Mouse (Mus musculus) midbrain, embryonic 16.5 days (tissue): Measurements from ENCODE around the gene Gm3417. TPM values are rescaled to one million over a fixed set of nuclear protein-coding genes. Genes with fewer than 3 reads are reported as not detected.

ENCODE experiments used
- ATAC-seq: fragments of 200-750 bp; cut with Nextera tagmentation; 2 replicates; pipeline ENCODE4 v1.8.0; 2017; ENCODE audit warnings: moderate TSS enrichment
- H3K27ac ChIP-seq: fragments of 300-500 bp; sonication (generic); 2 replicates; pipeline ENCODE4 v1.5.1; 2014; ENCODE audit warnings: mild to moderate bottlenecking, low read length, mixed read lengths
- H3K27me3 ChIP-seq: fragments of 300-500 bp; sonication (generic); 2 replicates; pipeline ENCODE4 v1.6.1; 2014; ENCODE audit warnings: low read depth, low read length, mixed read lengths; ENCODE audit not compliant: control insufficient read depth, insufficient read depth
- H3K36me3 ChIP-seq: fragments of 300-500 bp; sonication (generic); 2 replicates; pipeline ENCODE4 v1.6.1; 2014; ENCODE audit warnings: mild to moderate bottlenecking, low read length, moderate library complexity, mixed read lengths; ENCODE audit not compliant: control insufficient read depth, insufficient read depth
- H3K4me1 ChIP-seq: fragments of 300-500 bp; sonication (generic); 2 replicates; pipeline ENCODE4 v1.6.1; 2014; ENCODE audit warnings: mild to moderate bottlenecking, low read length, mixed read lengths; ENCODE audit not compliant: control insufficient read depth, insufficient read depth
- H3K4me2 ChIP-seq: fragments of 300-500 bp; sonication (generic); 2 replicates; pipeline ENCODE4 v1.6.1; 2014; ENCODE audit warnings: mild to moderate bottlenecking, low read length, mixed read lengths
- H3K4me3 ChIP-seq: fragments of 300-500 bp; sonication (generic); 2 replicates; pipeline ENCODE4 v1.5.1; 2014; ENCODE audit warnings: low read depth, mild to moderate bottlenecking, low read length, moderate library complexity, mixed read lengths
- H3K9ac ChIP-seq: fragments of 300-500 bp; sonication (generic); 2 replicates; pipeline ENCODE4 v1.6.1; 2014; ENCODE audit warnings: low read depth, low read length, mixed read lengths
- H3K9me3 ChIP-seq: fragments of 300-500 bp; sonication (generic); replicated peaks from 2 replicates; pipeline ENCODE4 v1.6.1; 2014; ENCODE audit warnings: mild to moderate bottlenecking, low read length, mixed read lengths; ENCODE audit not compliant: control insufficient read depth, poor library complexity, severe bottlenecking
- WGBS: fragments of 180-500 bp; shearing (Covaris S2); extraction: QIAGEN DNeasy Blood & Tissue Kit; methylation state at CpG from one replicate; pipeline ENCODE4 v1.1.7; 2014; 5-methylcytosine and 5-hydroxymethylcytosine counted together
- polyA plus RNA-seq: library from polyadenylated mRNA; unstranded; fragments of >200 nt; fragmentation: Nextera tagmentation; extraction: Ambion mirVana; gene quantifications from 2 replicates; pipeline ENCODE4 v1.2.1, GENCODE M21; 2015

Gm3417 gene
- polyA plus RNA-seq, 1 experiment from 2014 or later, result not detected

- Histone ChIP-seq H3K36me3 (no peaks in the 10 kb centered on the region), H3K4me3 (peak overlapping the region; percentile 68), H3K4me1 (peaks cover 14% of the 10 kb centered on the region), H3K4me2 (peak overlapping the region; percentile 96), H3K27me3 (no peaks in the 10 kb centered on the region), H3K9me3 (no peaks in the 10 kb centered on the region), H3K27ac (no peak overlapping the region), H3K9ac (peak overlapping the region; percentile 75)
- 0% methylated on average over 19 of the region's 23 CpGs for WGBS
- peak; percentile 13 for ATAC-seq
These were observed 18.1 kb downstream of the Gm3417 start for GRCm38 (mm10) chr17:14960520-14960919.

GRCm38 (mm10) chr17:14959979-14960378 lies 18.6 kb downstream of the Gm3417 start:
- Histone ChIP-seq H3K27me3 (no peaks in the 10 kb centered on the region), H3K9ac (peak overlapping the region; percentile 51), H3K4me3 (peak overlapping the region; percentile 27), H3K27ac (no peak overlapping the region), H3K9me3 (no peaks in the 10 kb centered on the region), H3K4me2 (peak overlapping the region; percentile 58), H3K36me3 (no peaks in the 10 kb centered on the region), H3K4me1 (peaks cover 14% of the 10 kb centered on the region)
- ATAC-seq, result no peak
- 20% methylated on average over 3 of the region's 3 CpGs for WGBS

- Histone ChIP-seq H3K27me3 (no peaks in the 10 kb centered on the region), H3K9ac (no peak overlapping the region), H3K36me3 (peaks cover 5% of the 10 kb centered on the region; the same call in 1 of the 2 replicates), H3K4me2 (no peak overlapping the region), H3K4me1 (peaks cover 14% of the 10 kb centered on the region), H3K4me3 (no peak overlapping the region), H3K27ac (no peak overlapping the region), H3K9me3 (no peaks in the 10 kb centered on the region)
- no peak for ATAC-seq
- WGBS, result 91% methylated on average over 5 of the region's 5 CpGs
These were observed 19.8 kb downstream of the Gm3417 start for GRCm38 (mm10) chr17:14958686-14959327.

- Histone ChIP-seq H3K27ac (no peak overlapping the region), H3K27me3 (no peaks in the 10 kb centered on the region), H3K4me2 (no peak overlapping the region), H3K36me3 (peaks cover 22% of the 10 kb centered on the region), H3K9me3 (no peaks in the 10 kb centered on the region), H3K4me1 (no peaks in the 10 kb centered on the region), H3K4me3 (no peak overlapping the region), H3K9ac (no peak overlapping the region)
- ATAC-seq, result no peak
- WGBS, result 92% methylated on average over 8 of the region's 8 CpGs
These were observed 25.1 kb downstream of the Gm3417 start for GRCm38 (mm10) chr17:14953452-14953851.

- no peaks in the 10 kb centered on the region for H3K9me3 ChIP-seq
- H3K36me3 ChIP-seq, result peaks cover 24% of the 10 kb centered on the region
- peaks cover 10% of the 10 kb centered on the region for H3K4me1 ChIP-seq
- ATAC-seq, result no peak
- no peak overlapping the region for H3K4me3 ChIP-seq
- 93% methylated on average over 7 of the region's 7 CpGs for WGBS
- H3K4me2 ChIP-seq, result no peak overlapping the region
- H3K27ac ChIP-seq, result no peak overlapping the region
- H3K27me3 ChIP-seq, result no peaks in the 10 kb centered on the region
- no peak overlapping the region for H3K9ac ChIP-seq
These were observed 29.3 kb downstream of the Gm3417 start for GRCm38 (mm10) chr17:14949161-14949827.

- Histone ChIP-seq H3K4me1 (peaks cover 21% of the 10 kb centered on the region), H3K4me2 (0 out of 2 replicates have a peak overlapping the region, but pooled peaks have one; percentile 26), H3K36me3 (peaks cover 7% of the 10 kb centered on the region; the same call in 1 of the 2 replicates), H3K9ac (no peak overlapping the region), H3K9me3 (no peaks in the 10 kb centered on the region), H3K4me3 (no peak overlapping the region), H3K27me3 (no peaks in the 10 kb centered on the region), H3K27ac (no peak overlapping the region)
- ATAC-seq, result no peak
- 85% methylated on average over 1 of the region's 1 CpGs for WGBS
These were observed 34.0 kb downstream of the Gm3417 start for GRCm38 (mm10) chr17:14944551-14944950.

- peak overlapping the region; percentile 80; the same call in 1 of the 2 replicates for H3K27ac ChIP-seq
- no peaks in the 10 kb centered on the region for H3K9me3 ChIP-seq
- H3K36me3 ChIP-seq, result peaks cover 2% of the 10 kb centered on the region; the same call in 1 of the 2 replicates
- peak overlapping the region; percentile 84 for H3K9ac ChIP-seq
- peak overlapping the region; percentile 82 for H3K4me2 ChIP-seq
- 16% methylated on average over 16 of the region's 16 CpGs for WGBS
- peaks cover 21% of the 10 kb centered on the region for H3K4me1 ChIP-seq
- H3K4me3 ChIP-seq, result peak overlapping the region; percentile 89
- no peaks in the 10 kb centered on the region for H3K27me3 ChIP-seq
- ATAC-seq, result peak; percentile 16; the same call in 1 of the 2 replicates
These were observed 34.9 kb downstream of the Gm3417 start for GRCm38 (mm10) chr17:14943729-14944059.

GRCm38 (mm10) chr17:14943009-14943728 lies 35.4 kb downstream of the Gm3417 start, which contains the start of the genes Wdr27 and 1600012H06Rik:
Wdr27 (minus strand) TSS chr17:14943158.
1600012H06Rik (plus strand) TSS chr17:14943184.
- H3K4me1 ChIP-seq, result peaks cover 21% of the 10 kb centered on the region

More at GRCm38 (mm10) chr17:14943009-14943728, 35.4 kb downstream of the Gm3417 start, which contains the start of the genes Wdr27 and 1600012H06Rik:
- WGBS, result under 1% methylated on average over 54 of the region's 54 CpGs
- H3K4me3 ChIP-seq, result peak within 1 kb of the TSS; percentile 89
- no peaks in the 10 kb centered on the region for H3K27me3 ChIP-seq
- H3K36me3 ChIP-seq, result peaks cover 2% of the 10 kb centered on the region; the same call in 1 of the 2 replicates
- peak within 1 kb of the TSS; percentile 82 for H3K4me2 ChIP-seq
- peak within 1 kb of the TSS; percentile 80 for H3K27ac ChIP-seq
- ATAC-seq, result peak; percentile 99
- no peaks in the 10 kb centered on the region for H3K9me3 ChIP-seq
- H3K9ac ChIP-seq, result peak within 1 kb of the TSS; percentile 84
